Mouse (Mus musculus) c-Kit-negative CD71-positive TER-119-positive erythroid progenitor cells, embryonic 14.5 days (primary cell): Measurements from ENCODE around the gene Vav3.

Experiments used
- DNase-seq: peaks from one replicate; pipeline ENCODE4 v3.0.0-alpha.2; 2013; ENCODE audit warnings: low read depth, low spot score

Gene Vav3

GRCm38 (mm10) chr3:109499861-109500456, 159.5 kb downstream of the Vav3 start:
- DNase-seq: no peak

DNA sequence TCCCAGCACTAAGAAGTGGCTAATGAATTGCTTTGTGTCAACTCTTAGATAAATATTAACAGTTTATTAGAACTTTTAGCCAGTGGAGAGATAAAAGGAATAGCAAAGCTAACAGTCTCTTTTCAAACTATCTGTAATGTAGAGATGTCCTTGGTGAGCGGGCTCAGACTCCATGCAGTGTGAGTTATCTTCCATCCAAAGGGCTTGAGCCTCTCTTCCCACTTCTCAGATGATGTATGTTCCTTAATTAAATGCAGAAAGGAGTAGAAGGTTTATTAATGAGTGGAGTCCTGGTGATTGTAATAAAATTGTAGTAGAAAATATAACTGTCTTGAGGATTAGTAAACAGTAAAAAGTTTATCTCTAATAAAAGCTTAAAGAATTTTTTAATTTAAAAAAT, 169.3 kb downstream of the Vav3 start:
- DNase-seq: no peak

DNA sequence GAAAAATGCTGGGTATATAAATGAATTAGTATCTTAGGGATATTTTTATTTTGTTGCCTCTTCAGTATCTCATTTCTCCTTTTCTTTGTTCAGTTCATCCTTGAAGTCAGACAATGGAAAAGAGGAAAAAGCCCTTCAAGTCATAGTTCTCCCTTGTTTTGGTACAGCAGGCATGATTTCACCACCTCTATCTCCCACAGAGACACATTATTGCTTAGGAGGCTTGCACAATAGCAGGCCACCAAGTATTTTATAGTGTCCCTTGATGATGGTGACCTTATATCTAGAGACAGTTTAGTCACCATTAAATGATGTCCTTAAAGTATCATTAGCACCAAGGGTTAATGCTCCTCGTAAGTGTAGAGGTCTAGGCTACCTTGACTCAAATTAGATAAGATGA, 171.4 kb downstream of the Vav3 start:
- DNase-seq: no peak

DNA sequence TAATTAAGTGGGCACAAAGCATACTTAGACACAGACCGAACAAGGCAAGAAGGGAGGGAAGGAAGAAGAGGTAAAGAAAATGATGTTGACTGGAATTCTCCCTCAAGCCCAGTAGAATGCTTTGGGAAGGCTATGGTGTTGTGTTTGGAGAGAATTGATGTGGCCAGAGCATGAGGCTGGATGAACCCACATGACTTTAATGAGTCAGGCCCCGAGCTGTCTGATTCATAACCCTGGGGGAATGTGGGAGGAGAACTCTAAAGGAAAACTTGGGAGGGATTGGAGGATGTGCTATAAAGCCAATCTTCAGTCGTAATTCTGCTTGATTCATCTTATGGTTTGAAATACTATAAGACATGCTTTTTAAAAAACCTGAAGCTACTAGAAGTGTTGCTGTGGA, 175.0 kb downstream of the Vav3 start:
- no peak for DNase-seq

DNA sequence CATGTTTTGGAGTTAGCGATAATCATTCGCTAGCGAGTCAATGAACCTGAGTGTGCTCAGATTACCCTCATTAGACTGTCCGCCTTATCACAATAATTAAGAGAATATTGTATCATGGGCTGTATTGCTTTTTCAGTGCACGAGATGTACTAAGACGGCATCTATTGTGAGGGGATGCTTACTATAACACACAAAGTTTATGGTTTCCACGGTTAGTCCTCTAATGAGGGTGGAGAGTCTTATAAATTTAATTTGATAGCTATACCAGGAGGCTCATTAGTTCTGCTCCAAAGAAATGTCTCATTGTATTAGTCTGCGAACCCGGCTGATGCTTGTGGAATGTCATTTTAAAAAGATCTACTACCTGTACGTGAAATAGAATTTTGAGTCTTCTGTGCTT, 175.9 kb downstream of the Vav3 start:
- DNase-seq: no peak

DNA sequence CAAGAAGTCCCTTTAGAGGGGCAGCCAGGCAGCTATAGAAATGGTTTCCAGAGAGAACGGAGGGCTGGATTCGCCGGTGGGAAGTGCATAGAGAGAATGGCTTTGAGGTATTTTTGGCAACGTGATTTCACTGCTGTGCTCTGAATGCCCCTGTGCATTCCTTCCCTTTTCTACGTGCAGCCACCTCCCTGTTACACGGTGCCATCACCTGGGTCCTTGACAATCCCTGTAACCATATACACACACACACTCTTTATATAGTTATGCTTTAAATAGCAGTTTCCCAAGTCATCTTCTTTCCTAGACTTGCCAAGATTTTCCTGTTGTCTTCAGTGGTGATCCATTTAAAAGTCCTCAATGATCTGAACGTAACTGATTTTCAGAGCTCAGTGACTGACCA, 181.7 kb downstream of the Vav3 start:
- DNase-seq: no peak

DNA sequence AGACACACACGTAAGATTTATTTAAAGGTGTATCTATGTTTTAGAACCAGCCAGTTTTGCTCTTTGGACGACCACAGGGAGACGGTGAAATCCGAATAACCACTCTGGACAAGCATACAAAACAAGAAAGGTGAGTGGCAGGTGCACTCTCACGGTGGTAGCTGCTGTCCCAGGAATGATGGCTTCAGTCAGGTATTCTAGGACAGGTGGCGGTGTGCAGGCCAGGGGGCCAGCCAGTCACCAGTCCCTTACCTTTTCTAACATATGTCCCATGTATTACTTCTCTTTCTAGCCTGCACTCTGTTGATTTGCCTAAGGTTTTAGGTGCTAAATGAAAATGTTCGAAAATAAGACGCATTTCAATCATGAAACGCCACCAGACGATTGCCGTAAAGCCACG, 185.4 kb downstream of the Vav3 start:
- DNase-seq: no peak

GRCm38 (mm10) chr3:109526246-109526645, 185.8 kb downstream of the Vav3 start:
- DNase-seq: peak; percentile 21

- no peak for DNase-seq
These were observed 186.2 kb downstream of the Vav3 start for GRCm38 (mm10) chr3:109526651-109527050.

DNA sequence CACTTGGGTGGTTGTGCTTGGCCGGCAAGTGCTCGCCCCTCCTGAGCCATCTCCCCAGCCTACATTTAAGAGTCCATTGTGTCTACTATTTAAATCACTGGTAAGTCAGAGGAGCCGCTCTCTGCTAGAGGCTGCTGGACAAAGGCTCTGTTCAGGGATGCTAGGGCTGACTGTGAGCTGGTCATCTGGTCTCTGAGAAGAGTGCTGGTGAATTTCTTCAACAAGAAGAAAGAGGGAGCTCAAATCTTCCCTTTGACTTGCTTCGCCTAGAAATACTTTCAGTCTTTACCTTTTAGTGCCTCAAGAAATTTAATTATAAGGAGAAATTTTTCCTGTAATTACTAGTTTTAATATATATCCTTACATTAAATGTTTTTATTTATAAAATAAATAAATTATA, 188.2 kb downstream of the Vav3 start:
- DNase-seq: no peak

- DNase-seq: no peak
These were observed 197.2 kb downstream of the Vav3 start for GRCm38 (mm10) chr3:109537686-109538085.

GRCm38 (mm10) chr3:109540009-109540408, 199.6 kb downstream of the Vav3 start:
- DNase-seq: no peak

DNA sequence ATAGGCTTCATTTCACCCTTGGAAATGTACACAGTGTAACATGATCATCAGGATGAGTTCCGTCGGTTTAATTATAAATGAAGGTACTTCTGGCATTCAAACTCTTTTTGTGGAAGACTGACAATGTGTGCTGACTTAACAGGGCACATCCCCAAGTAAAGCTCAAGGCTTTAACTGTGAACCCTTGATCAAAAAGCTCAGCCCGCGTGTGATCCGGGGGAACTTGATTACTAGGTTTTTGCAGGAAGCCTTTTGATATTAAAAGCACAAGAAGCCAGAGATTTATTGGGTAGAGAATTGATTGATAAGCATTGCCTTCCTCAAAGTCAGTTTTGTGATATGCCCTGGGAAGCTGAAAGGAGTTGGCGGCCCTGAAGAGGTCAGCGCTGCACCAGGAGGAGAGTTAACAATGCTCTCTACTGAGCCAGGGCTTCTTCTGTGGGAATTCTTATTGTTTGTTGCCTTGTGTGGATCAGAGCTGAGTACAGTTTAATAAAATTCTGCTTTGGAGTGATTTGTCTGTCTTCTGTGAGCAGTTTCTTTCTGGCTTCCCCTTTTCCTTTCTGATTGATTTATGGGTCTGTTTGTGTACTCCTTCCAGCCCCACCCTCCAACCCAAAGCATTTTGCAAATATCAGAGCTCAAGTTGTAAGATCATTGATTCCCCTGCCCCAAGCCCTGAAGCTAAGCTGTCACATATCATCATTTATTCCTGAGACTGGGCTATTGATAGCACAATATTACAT, 204.2 kb downstream of the Vav3 start:
- no peak for DNase-seq

- DNase-seq: no peak
These were observed 216.9 kb downstream of the Vav3 start for GRCm38 (mm10) chr3:109557329-109557728.

DNA sequence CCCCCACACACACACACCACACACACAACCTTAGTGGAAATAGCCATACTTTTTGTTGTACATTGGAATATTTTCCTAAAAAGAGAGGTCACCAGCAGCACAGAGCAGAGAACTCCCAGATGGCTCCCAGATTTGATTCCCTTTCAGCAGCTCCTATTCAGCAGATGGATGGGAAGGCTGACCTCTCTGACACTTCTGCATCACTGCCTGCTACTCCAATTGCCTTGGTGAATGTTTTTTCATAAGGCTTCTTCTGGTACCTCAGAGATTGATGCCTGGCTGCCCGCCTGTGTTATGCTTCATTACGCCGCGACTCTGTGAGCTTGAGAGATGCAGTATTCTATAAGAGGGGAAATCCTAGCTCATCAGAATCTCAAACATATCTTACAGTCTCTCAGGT, 220.8 kb downstream of the Vav3 start:
- DNase-seq: no peak

DNA sequence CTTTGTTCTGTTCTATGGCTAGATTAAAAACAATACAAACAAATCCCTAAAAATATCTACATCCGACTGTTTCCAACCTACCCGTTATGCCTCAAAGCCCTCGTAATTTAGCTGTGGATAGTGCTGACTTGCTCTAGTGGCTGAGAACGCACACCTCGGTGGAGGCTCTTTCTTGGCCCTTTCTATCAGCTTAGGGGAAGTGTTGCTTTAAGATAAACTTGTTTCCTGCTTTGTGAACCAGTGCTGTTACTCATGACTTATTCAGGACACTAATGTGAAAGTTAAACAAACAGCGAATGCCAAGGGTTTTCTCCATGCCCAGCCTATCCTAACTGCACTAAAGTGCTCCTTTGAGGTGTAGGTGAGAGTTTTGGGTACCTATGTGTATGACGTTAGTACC, 221.3 kb downstream of the Vav3 start:
- DNase-seq: no peak

GRCm38 (mm10) chr3:109562268-109562667, 221.8 kb downstream of the Vav3 start:
- no peak for DNase-seq

DNA sequence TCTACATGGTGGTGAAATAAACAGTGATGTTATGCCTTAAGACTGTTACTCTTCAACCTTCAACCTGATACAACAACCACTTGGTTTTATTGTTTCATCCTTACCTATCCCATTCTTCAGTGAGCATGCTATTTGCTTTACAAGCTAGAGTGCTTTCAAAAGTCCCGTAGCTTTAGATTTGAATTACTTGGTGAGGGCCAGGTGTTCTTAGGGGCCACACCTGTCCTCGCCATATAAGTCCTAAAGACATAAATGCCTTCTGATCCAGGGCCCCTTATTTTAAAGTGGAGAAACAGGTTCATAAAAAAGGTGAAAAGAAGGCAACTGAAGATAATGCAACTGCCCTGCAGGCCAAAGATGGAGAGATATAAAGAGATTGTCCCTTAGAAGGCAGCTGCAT, 224.0 kb downstream of the Vav3 start:
- no peak for DNase-seq

- no peak for DNase-seq
These were observed 228.3 kb downstream of the Vav3 start for GRCm38 (mm10) chr3:109568542-109569265.

DNA sequence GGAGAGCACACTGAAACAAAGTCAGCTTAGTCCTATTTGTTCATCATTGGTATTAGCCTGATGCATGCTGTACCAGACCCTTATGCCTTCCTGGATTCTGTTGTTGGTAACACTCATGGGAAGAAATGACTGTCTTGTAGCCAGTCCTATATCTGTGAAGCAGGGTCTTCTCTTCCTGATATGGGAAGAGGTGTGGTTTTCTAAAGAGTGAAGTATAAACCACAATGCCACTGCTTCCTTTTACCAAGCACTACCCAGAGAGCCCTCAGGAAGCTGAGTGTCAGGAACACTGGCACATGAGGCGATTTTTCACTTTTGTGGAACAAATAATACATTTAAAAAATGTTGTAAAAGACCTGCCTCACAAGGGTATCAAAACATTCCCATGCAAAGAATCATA, 231.0 kb downstream of the Vav3 start:
- DNase-seq: no peak

DNA sequence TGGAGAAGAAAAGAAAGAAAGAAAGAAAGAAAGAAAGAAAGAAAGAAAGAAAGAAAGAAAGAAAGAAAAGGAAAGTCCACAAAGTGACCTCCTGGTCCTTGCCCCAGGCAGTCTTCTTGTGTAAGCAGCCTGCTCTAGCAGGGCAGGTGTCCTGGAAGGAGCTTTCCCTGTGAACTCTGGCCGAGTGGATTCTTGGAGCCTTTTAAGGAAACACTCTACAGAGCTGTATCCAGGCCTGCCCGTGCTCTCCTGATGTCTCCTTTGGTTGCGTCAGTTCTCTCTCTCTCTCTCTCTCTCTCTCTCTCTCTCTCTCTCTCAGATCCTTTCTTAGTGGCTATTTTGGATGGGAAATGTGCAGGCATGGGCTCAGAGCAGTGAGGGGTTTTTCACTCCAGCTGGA, 232.4 kb downstream of the Vav3 start:
- DNase-seq: no peak

- no peak for DNase-seq
These were observed 233.2 kb downstream of the Vav3 start for GRCm38 (mm10) chr3:109573549-109574146.

DNA sequence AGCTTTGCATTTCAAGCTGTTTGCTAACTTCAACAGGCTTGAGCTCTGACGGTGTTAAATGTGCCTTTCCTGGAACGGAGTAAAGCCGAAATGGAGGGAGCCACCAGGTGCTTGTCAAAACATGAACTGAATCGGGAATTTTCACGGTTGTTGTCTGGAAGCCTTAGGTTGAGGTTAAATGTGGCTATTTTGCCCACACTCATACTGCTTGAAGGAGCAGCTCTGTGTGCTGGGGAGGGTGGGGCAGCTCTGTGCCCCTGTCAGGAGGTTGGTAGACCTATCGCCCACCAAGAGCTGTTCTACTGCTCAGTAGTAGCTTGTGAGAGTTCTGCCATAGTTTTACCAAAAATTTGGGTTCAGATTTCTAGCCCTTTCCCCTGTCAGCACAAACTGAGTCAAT, 233.7 kb downstream of the Vav3 start:
- no peak for DNase-seq
